Mouse (Mus musculus) G1E (cell line): ENCODE results near the gene Defb25.

ENCODE experiments used
- CTCF ChIP-seq: IDR thresholded peaks from 2 replicates; pipeline ENCODE4 v1.5.1; 2012; ENCODE audit warnings: low read depth, low read length, inconsistent platforms, mixed read lengths
- GATA1 ChIP-seq: IDR thresholded peaks from 2 replicates; pipeline ENCODE4 v1.6.1; 2012; ENCODE audit warnings: borderline replicate concordance, low read length, inconsistent platforms, mixed read lengths
- GATA2 ChIP-seq: IDR thresholded peaks from 2 replicates; pipeline ENCODE4 v1.6.1; 2012; ENCODE audit warnings: low read depth, low read length, inconsistent platforms, borderline replicate concordance
- POLR2AphosphoS5 ChIP-seq: IDR thresholded peaks from 2 replicates; pipeline ENCODE4 v1.6.1; 2012; ENCODE audit warnings: low read depth, low read length, inconsistent platforms; ENCODE audit not compliant: insufficient replicate concordance
- TAL1 ChIP-seq: conservative IDR thresholded peaks from 2 replicates; pipeline ENCODE4 v1.6.1; 2012; ENCODE audit warnings: low read depth, low read length, inconsistent platforms, mixed read lengths

- no peak for TF ChIP-seq CTCF
- TF ChIP-seq POLR2AphosphoS5, result no peak
- TF ChIP-seq GATA1, result no peak
- no peak for TF ChIP-seq TAL1
- no peak for TF ChIP-seq GATA2
Measured at GRCm38 (mm10) chr2:152628066-152628465, 5.2 kb upstream of the Defb25 start.
